Mouse (Mus musculus) liver, adult (tissue): ENCODE data around the gene Gm21783.
"Not testable (repeated sequence)": the region's sequence is repeated elsewhere in the genome, so short reads cannot be mapped to it uniquely, and the experiment has no call there.

Experiments used
- GATA4 ChIP-seq: IDR thresholded peaks from 2 replicates; pipeline ENCODE4 v1.6.1; 2014; ENCODE audit warnings: mild to moderate bottlenecking, low read length; ENCODE audit not compliant: insufficient replicate concordance

Gene Gm21783

DNA sequence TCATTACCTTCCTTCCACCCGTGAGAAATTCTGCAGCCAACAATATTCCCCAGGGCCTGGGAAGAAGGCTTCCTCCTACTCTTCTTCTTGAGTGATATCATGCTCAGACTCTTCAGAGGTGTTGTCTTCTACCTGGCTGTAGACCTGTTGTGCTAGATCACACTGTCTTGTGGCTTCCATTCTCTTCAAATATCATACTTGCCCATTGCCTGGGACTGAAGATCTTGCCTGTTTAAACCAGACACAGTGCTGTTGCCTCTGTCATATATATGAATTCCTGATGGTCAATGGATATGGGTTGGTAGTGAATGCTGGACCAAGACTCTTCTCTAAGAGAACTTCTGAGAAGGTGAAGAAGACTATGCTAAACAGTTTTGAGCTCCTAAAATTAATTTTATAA is at the start of gene Gm21783:
Gene Gm21783, minus strand, starts transcription at position 101 of the 400 bp plus-strand sequence.
- not testable (repeated sequence) for TF ChIP-seq GATA4
